Mouse (Mus musculus): ENCODE results near the gene Insm1.

DNA sequence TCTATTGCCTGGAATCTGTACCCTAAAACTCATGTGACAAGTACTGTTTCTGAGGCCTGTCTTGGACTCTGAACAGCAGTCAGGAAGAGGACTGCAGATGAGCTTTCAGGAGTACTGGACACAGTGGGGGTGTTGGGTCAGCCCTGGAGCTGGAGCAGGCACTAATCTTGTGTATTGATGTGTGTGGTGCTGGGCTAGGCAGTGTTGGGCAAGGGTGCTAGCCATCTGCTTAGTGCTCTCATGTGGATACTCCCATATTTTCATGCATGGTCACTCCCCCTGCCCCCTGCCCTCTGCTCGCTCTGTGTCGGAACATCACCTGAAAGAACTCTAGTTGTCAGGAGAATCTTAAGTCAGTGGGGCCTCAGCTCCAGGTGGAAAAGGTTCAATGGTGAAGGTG lies 22.3 kb downstream of the Insm1 start:
- TF ChIP-seq CTCF (conservative IDR thresholded peaks at IDR 0.05; ENCODE audit: low read length) (no peak), NANOG (IDR thresholded peaks at IDR 0.05; ENCODE audit: borderline replicate concordance, low read length) (no peak), POU5F1 (IDR thresholded peaks at IDR 0.05; ENCODE audit: borderline replicate concordance, low read length) (no peak)
